Mouse (Mus musculus): ENCODE measurements around the gene Slc23a2.

Slc23a2 gene

GRCm38 (mm10) chr2:132134758-132135157 lies 10.2 kb downstream of the Slc23a2 start:
- DNase-seq (ENCODE audit: low spot score), result no peak

- no peak for DNase-seq (ENCODE audit: low spot score)
Observed at GRCm38 (mm10) chr2:132133436-132133835, 11.5 kb downstream of the Slc23a2 start.

- DNase-seq (ENCODE audit: low spot score), result peak; percentile 43
Observed at GRCm38 (mm10) chr2:132131266-132131665, 13.6 kb downstream of the Slc23a2 start.

- no peak for DNase-seq (ENCODE audit: low spot score)
Observed at GRCm38 (mm10) chr2:132129980-132130379, 14.9 kb downstream of the Slc23a2 start.

DNA sequence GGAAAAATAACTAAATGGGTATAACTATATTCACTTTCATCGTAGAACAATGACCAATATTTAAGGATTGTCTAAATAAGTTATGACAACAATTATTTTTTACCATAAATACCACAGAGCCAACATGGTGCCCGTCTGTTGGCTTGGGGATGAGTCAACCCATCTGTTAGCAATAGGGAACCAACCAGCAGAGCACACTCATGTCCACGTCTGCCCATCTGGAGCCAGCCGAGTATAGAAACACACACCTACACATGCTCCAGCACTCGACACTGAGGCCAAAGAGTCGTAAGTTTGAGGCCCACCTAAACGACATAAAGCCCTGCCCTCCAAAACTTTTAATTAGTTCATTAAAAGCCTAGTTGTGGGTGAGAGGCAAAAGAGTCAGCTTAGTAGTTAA lies 15.7 kb downstream of the Slc23a2 start:
- no peak for DNase-seq (ENCODE audit: low spot score)

DNA sequence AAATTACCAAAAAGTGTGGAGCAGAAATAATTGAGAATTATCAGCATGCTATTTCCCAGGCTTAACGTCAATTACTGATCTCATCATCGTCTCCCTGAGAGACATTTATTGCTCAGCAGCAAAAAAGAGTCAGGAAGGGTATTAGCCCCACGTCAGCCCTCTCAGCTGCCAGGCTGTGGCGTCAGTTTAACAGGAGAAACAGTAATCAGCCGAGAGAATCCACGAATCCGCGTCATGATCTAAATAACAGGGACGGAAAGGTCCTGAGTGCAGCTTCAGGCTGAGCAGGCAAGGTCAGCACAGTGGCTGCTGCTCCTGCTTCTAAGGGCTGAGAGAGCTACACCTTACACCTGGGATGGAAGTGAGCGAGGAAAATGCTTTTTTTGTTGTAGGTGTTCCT lies 17.0 kb downstream of the Slc23a2 start:
- DNase-seq (ENCODE audit: low spot score), result no peak

GRCm38 (mm10) chr2:132126292-132126691 lies 18.6 kb downstream of the Slc23a2 start:
- DNase-seq (ENCODE audit: low spot score), result no peak

- no peak for DNase-seq (ENCODE audit: low spot score)
Observed at GRCm38 (mm10) chr2:132123063-132123462, 21.8 kb downstream of the Slc23a2 start.

DNA sequence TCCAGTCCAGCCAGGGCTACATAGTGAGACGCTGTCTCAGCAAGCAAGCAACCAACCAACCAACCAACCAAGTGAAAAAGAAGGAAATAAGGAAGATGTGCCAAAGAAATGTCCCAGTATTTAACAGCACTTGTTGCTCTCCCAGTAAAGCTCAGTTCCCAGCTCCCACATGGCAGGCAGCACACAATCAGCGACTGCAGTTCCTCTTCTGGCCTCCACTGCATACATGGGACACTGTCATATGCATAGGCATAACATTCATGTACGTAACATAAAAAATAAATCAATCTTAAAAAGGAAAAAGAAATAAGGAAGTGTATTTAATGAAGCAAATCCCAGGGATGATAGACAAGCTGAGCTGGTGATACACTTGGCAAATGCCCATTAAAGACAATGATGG lies 23.9 kb downstream of the Slc23a2 start:
- DNase-seq (ENCODE audit: low spot score), result no peak

GRCm38 (mm10) chr2:132118646-132119045 lies 26.3 kb downstream of the Slc23a2 start:
- no peak for DNase-seq (ENCODE audit: low spot score)

DNA sequence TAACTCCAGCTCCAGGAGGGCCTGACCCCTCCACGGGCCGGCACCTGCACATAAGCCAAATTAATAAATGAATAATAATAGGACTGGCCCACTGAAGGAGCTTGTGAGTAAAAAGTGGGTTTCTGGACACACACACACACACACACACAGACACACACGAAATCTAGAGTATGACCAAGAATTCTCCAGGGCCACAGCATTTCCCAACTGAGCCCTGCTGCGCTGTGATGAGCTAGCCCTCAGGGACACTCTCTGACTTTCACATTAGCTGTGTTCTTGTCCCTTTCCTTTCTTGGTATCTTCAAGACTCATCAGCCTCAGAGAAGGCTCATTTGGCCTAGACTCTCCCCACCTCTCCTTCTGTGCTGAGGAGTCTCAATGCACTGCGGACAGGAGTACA lies 29.0 kb downstream of the Slc23a2 start:
- DNase-seq (ENCODE audit: low spot score), result no peak

DNA sequence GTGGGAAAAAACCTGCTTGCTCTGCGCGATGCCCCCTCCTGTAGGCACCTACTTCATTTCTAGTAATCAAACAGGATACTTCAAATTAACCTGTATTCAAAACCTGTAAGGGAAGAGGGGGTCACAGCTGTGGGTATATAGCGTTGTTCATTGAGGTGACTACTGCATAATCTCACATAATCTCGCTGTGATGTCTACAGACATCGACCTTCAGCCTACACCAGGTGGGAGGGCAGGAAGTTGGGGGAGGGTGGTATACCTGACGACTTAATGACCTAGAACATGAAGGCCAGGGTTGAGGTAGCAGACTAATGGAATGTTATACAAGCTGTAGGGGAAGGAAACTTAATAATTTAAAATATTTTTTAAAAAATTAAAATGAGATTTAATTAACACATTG lies 29.6 kb downstream of the Slc23a2 start:
- DNase-seq (ENCODE audit: low spot score), result no peak

DNA sequence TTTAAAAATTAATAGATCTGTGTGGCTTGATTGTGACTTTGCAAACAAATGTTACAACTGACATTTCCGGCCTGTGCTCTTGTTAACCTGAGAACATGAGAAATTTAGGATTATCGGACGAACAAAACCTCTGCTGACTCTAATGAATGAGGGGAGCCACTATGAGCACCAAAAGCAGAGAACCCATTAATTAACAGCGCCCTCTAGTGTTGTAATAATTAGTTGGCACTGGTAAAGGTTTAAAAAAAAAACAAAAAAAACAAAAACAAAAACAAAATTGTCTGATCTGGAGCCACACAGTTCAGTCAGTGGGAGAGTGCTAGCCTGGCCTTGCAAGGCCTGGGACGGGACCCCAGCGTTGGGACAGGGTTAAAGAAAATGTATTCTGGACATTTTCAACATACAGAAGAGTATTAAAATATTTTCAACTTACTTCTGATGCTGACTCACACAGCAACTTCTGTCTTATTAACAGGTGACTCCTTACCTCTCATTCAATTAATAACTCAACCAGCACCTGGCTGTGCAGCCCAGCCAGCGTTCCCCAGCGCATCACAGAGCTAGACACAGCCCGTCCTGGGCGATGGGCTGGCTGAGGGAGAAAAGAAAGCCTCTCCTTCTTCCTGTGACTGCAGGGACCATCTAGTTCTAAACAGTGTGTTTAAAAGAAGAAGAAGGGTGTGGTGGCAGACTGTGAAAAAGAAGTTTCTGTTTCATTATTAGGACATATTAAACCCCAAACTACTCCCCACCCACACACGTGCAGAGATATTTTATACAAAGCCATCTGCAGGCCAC lies 30.7 kb downstream of the Slc23a2 start:
- no peak for DNase-seq (ENCODE audit: low spot score)

DNA sequence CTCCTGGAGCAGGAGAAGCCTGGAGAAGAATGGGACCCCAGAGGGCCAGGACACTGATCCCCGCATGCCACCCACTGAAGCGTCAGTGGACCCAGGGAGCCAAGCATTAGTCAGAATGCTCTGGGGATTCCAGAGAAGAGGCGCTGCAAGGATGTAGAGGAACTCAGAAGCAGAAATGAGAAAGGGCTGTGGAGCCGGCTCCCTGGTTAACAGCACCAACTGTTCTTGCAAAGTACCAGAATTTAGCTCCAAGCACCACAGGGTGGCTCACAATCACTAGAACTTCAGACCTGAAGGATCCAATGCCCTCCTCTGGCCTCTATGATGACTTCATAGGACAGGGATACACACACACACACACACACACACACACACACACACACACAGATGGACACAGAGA lies 32.6 kb downstream of the Slc23a2 start:
- DNase-seq (ENCODE audit: low spot score), result no peak

DNA sequence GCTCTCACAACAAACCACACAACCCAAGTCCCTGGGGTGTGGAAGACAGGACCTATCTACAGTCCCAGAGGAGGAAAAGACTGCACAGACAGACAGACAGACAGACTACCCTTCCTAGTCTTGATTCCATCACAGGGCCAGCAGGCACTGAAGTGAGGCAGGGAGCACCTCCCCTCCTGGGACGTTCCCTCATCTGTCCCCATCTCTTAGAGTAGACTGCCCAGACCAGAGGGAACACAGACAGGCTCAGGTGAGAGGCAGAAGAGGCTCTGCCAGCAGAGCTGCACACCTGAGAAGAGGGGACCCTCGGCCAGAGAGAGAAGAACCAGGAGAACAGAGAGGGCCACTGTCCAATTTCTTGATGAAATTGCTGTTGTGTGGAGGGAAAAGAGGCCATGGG lies 33.0 kb downstream of the Slc23a2 start:
- no peak for DNase-seq (ENCODE audit: low spot score)

DNA sequence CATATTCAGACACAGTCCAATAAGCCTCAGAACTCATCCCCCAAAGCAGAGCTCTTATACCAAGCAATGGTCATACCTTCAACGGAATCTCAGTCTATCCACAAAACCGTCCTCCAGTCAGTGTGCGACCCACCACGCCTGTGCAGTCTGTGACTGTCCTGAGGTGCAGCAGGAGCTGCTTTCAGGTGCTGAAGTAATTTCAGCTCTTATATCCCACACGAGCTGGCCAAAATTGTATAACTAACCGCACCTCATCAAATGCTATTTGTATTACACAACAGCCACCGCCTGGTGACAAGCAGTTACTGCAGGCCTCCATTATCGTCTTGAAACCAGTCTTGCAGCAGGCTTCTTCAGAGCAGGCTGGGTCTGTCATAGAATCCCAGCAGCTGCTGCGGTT lies 33.6 kb downstream of the Slc23a2 start:
- peak; percentile 36 for DNase-seq (ENCODE audit: low spot score)

DNA sequence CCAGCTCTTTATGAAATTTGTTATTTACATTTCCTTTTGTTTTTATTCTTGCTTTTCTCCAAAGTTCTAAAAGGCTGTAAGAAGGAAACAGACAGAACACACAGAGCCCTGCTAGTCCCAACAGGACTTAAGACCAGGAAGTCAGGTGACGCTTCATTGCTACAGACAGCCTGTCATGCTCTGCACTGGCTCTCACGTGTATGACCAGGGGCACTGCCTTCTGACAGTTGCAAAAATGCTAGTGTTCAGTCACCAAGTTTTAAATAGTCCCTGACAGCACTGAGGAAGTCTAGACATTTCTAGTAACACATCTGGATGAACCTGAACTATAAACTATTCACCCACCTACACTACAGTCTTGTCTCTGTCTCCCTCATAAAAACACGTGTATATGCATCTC lies 34.2 kb downstream of the Slc23a2 start:
- no peak for DNase-seq (ENCODE audit: low spot score)

DNA sequence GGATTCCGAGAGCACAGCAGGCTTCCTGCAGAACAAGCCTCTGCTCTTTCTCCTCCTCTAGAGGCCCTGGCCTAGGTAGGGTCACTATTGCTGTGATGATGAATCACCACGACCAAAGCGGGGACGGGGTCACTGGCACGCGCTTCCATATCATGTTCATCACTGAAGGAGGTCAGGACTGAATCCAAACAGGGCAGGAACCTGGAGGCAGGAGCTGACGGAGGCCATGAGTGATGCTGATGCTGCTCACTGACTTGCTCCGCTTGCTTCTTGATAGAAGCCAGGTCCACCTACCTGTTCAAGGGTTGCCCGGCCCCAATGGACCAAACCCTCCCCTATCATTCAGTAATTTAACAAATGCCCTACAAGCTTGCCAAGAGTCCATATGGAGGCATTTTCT lies 35.9 kb downstream of the Slc23a2 start:
- no peak for DNase-seq (ENCODE audit: low spot score)

- no peak for DNase-seq (ENCODE audit: low spot score)
Observed at GRCm38 (mm10) chr2:132107611-132108010, 37.3 kb downstream of the Slc23a2 start.

- no peak for DNase-seq (ENCODE audit: low spot score)
Observed at GRCm38 (mm10) chr2:132106069-132106468, 38.8 kb downstream of the Slc23a2 start.

GRCm38 (mm10) chr2:132103265-132103664 lies 41.6 kb downstream of the Slc23a2 start:
- DNase-seq (ENCODE audit: low spot score), result no peak

- DNase-seq (ENCODE audit: low spot score), result no peak
Observed at GRCm38 (mm10) chr2:132102505-132103130, 42.3 kb downstream of the Slc23a2 start.

DNA sequence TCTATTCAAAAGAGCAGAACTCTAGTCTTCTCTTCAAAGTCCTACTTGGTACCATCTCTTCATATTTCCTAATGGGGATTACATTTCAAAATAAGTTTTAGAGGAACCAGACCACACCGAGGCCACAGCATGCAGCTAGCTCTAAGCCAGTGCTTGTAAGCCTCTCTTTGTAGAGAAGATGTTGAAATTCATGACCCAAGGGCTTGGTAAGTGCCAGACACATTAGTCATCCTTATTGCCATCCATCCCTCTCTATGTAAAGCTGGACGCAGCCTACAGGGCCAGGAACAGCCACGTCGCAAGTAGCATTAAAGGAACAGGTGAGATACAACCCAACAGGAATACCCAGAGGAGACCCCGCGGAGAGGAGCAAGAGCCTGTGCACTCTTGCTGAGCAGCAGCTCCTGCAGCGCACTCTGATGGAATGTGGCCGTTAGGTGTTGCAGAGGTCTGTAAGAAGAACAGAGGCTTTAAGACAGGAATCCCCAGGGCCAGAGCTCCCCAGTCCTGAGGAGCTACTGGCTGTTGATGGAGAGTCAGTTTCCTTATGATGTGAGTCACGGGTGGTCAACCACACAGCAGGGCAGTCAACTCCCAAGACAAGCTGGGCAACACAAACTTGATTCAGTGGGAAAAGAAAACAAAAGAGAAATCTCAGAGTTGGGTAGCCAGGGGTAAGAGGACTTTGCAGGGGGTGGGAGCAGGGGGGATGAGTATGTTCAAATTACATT lies 45.8 kb downstream of the Slc23a2 start:
- DNase-seq (ENCODE audit: low spot score), result no peak

All from testis, postnatal 14 days (tissue).